Mouse (Mus musculus) layer of hippocampus, adult 8-10 months (tissue): ENCODE measurements at regions not wholly inside any gene's neighbourhood (a gene's known extent, or its start where the extent isn't known, plus 50 kb on each side); places are given as distances from the start of the nearest gene placed in this dataset.

Source experiments
- DNase-seq, 2 experiments: peaks; one replicate each; pipeline ENCODE4 v3.0.0; 2022; ENCODE audit warnings: low spot score in 2 of 2

DNA sequence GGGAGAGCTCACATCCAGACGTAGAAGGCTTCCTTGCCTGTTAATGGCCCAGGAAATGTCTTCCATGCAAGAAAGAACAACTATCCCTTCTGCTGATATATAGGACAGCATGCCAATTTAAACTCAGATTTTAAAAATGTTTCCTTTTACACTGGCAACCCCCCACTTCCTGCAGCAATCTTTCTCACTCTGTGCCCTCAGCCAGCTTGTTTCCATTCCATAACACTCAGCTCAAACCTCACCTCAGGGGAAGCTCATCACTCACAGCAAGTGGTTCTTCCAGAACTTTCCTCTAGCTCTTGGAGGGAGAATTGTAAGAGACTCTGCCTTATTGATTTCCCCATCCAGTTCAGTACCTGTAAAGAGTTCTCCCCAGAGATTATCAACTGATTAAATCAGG is 165.0 kb upstream of the Trib2 start:
- DNase-seq = no peak

DNA sequence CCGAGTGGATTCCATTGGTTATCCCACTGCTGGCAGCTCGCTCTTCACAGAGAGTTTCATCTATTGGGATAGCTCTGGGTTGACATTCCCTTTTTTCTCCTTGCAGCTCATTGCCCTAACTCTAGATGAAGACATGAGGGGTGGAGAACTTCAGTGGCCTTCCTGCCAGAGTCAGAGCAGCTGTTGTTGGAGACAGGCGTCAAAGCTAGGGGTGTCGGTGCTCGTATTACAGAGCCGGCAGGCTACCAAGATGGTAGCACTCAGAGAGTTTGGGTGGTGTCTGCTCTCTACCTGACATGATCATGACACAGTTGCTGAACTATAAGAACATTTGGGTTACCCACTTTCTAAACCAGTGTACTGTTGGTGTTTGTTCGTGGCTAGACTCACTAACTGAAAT is 162.5 kb upstream of the Trib2 start:
- no peak for DNase-seq

DNA sequence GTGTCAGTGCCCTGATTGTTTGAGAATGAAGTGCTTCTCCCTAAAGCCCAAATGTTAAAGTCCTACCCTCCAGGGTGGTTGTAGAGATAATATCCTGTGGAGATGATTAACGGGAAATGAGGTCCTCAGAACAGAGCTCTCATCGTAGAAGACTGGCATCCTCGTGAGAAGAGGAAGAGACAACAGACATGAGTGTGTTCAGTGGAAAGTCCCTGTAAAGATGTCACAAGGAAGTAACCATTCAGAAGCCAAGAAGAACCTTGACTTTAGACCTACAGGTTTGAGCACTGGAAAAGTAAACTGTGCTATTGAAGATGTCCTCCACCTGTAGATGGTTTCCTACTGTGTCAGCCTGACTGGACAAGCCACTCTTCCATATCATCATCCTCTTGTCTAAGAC is 155.1 kb upstream of the Trib2 start:
- no peak for DNase-seq

DNA sequence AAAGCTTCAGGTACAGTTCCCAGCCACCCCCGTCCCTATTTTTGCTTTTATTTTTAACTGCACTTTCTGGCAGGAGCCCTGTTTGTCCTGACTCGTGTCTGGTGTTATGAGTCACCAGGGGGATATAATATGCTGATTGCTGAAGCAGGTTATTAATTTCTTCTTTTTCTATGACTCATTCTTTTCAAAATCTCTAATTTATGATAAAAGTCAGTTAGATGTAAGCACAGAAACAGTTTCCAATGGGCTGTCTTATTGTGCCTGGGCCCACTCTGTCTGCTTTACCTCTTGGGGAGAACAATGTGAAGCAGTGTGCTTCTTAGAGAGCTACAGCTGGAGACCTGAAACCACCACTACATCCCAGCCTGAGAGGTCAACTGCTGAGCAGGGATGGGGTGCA is 153.5 kb upstream of the Trib2 start:
- no peak for DNase-seq

DNA sequence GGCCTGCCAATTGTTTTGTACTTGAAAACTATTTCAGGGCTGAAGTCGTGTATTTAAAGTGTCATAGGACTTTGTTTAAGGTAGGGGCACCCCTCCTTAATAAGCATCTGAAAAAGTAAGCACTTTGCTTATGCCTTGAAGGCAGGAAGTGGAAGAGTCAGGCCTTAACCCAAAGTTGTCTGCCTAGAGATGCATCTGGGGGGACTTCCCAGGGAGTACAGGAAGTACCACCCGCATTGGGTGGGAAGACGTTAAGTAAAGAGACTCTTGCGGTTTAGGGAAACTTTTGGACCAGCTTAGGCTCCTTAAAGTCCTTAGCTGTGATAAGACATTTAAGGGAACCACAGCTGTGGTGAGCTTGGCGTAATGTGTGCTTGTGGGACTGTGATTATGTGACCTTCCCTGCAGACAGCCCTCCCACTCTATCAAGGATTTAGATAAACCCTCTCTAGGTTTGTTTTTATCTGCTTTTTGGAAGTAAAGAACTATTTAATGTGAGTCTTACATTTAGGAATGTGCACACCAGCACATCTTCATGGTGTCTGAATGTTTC is 150.9 kb upstream of the Trib2 start:
- no peak for DNase-seq

DNA sequence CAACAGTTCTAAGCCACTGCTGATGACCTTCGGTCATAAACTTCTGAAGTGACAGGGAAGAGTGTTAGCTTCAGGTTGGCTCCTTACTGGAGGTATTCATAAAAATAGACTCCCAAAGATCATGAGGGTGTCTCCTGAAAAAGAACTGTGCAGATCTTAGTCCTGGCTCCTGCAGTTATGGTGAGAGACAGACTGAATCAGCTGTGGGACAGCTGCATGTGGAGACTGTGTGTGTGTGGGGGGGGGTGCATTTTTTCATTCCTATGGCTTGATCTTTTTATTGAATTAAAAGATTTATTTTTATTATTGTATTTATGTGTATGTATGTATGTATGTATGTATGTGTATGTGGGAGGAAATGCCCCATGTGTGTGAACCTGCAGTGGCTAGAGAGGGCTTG is 149.9 kb upstream of the Trib2 start:
- DNase-seq = no peak

DNA sequence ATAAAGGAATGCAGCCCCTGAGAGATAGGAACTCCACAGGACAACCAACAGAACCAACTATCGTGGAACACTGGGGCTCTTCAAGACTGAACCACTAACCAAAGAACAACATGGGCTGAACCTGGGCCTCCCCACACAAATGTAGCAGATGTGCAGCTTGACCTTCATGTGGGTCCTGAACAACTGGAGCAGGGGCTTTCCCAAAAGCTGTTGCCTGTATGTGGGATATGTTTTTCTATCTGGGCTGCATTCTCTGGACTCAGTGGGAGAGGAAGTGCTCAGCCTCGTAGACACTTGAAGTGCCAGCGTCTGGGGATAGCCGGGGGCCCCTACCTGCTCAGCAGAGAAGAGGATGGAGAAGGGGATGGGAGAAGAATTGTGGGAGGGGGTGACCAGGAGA is 149.2 kb upstream of the Trib2 start:
- DNase-seq = no peak

DNA sequence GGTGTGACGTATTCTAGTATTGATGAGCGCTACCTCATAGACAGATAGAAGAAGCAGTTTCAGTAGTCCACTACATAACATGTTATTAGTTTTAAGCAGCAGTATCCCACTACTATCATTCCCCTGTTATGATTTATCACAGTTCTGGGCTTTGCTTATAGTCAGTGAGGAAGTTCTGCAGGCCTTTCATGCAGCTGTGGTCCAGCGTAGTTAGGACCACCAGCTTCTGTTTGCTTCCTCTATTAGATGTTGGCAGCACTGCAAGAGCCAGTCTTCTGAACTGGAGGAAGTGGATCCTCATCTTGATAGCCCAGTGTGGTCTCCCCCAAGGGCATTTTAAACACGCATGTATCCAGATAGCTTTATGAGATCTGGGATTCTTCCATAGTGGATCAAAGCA is 147.4 kb upstream of the Trib2 start:
- no peak for DNase-seq

DNA sequence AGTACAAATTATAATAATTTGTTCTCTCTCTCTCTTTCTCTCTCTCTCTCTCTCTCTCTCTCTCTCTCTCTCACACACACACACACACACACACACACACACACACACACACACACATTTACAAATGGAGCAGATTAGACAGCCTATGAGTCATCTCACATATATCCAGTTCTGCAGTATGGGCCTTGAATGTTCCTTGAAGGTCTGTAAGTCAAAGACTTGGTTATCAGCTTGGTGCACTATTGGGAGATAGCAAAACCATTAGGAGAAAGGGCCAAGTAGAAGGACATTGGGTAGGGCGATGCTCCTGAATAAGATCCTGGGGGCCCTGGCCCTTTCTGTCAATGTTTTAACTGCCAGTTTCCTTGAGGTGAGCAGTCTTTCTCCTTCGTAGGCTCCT is 145.1 kb upstream of the Trib2 start:
- no peak for DNase-seq

DNA sequence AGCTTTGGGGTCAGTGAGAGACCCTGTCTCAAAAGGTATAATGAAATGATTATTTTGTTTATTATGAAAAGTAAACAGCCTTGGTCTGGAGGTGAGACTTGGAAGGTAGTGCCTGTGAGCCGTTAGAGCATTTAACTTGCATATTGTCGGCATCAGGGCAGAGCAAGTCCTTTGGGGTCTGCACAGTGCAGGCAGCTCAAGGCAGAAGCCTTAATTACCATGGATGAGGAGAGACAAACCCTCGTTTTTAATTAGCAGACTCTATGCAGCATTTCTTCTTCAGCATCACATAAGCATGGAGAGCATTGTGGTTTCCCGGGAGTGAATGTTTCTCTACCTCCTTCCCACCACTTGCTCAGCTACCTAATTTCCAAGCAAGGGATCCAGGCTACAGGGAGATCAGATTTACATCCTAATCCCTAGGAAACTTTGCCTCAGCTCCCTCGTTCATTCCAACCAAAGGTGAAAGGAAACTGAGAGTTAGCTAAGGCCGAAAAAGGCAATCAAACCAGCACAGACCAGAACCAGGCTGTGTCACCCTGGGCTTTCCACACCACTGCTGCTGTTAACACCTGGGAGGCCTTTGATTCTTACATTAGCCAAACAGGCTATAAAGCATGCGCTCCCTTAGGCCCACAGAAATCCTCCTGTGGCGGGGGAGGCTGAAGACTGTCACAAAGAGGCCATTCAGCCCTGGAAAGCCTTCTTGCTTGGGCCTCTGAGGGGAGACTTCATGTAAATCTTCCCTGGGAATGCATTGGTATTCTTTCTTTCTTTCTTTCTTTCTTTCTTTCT is 120.9 kb upstream of the Trib2 start:
- DNase-seq = no peak

DNA sequence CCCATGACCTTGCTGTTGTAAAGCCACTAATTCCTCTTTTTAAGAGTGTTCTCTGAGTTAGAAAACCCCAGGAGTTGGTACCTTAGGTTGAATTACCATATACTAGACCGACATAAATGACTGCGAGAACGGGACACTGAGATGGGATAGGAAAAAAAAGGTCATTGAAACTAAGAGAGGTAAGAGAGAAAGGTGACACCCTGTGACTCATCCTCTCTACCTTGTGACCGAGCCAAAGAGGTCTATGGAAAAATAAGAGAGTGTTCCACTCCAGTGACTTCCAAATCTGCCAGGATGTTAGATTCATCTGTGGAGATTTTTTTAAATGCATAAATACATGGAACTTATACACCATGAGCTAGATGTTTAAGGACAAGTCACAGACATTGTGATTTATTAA is 115.3 kb upstream of the Trib2 start:
- DNase-seq = no peak

DNA sequence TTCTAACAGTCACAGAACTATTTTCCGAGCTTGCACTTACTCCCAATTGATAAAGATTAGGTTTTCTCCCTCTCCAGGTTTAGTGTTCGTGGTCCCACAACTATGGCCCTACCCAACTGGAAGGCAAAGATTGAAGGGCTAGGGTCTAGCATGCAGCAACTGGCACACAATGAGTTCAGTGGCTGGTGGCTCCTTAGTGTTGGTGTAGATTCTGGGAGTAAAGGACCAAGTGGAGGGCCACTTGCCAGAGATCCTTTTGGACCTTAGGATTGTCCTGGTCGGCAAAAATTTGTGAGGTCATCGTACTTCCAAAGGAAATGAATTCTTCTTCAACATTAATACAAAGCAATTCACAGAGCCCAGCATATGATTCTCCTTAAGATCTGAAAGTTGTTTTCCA is 114.8 kb upstream of the Trib2 start:
- DNase-seq = no peak

DNA sequence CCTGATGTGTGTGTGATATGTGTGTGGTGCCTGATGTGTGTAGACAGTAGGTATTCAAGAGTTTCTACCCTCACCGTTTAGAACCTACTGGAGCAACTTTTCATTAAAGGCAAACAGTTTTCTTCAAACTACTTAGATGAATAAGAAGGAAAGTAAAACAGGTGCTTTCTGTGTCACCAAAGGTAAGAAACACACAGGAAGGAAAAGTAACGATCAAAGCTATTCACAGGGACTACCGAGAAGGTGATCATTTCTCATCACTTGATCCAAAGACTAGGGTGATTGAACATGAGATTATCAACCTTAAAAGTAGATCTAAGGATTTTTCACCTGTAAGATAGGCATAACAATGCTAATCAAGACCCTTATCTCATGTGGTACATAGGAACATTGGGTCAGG is 113.4 kb upstream of the Trib2 start:
- DNase-seq = no peak

DNA sequence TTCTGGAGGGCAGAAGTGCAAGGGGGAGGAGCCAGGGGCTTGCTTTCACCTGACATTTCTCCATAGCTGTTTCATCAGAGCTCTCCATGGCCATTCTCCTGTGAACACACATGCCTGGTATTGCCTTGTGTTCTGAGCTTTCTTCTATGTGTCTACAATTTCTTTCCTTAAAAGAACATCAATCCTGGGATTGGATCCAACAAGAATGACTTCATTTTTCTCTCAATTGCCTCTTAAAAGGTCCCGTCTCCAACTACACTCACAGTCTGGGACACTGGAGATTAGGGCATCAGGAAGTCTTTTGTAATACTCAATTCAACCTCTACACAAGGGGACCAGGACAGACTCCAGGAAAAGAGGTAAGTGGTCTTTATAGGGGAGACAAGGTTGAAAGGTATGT is 112.8 kb upstream of the Trib2 start:
- DNase-seq = no peak

DNA sequence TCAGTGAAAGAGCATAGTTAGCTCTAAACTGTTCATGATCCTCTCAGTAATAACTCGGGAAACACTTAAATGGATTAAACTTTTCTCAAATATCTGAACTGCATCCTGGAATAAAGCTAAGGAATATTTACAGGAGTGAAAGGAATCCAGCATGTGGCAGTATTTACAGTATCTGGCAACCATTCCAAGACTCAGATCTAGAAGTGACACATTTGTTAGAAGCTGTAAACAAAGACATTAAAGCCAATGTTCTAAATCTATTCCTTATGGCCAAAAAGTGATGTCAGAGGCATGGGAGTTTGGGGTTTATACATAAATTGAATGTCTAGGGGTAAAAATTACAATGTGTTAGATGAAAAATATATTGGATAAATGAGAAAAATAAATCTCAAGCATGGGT is 101.6 kb upstream of the Trib2 start:
- no peak for DNase-seq

DNA sequence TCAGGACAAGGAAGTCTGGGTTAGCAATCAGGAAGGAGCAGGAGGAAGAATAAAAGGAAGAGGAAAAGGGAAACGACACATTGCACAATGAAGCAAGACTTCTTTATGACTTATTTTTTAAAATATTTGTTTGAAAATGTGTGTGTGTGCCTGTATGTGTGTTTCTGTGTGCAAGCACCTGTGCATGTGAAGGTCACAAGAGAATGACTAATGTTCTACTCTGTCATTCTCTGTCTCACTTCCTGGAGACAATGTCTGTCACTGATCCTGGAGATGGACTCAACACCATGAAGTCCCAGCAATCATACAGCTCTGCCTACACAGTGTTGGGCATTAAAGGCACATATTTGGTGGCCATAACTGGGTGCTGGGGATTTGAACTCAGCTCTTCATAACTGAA is 96.2 kb upstream of the Trib2 start:
- no peak for DNase-seq

DNA sequence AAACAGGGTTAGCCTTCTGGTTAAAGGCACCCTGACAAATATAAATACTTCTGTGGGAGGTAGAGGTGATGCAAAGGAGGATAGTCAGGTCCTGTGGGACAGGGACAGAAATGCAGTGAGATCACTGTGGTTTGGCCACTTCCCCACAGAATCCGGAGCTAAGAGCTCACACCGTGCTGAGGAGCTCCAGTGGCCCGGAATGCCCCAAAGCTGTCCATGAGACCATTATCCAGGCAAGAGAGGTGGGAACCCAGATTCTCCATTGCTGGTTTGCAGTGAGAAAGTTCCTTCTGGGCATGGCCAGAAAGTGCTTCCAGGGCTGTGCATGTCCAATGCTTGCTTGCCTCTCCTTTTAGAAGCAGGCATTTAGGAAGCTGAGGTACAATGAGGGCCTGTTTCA is 95.8 kb upstream of the Trib2 start:
- no peak for DNase-seq

DNA sequence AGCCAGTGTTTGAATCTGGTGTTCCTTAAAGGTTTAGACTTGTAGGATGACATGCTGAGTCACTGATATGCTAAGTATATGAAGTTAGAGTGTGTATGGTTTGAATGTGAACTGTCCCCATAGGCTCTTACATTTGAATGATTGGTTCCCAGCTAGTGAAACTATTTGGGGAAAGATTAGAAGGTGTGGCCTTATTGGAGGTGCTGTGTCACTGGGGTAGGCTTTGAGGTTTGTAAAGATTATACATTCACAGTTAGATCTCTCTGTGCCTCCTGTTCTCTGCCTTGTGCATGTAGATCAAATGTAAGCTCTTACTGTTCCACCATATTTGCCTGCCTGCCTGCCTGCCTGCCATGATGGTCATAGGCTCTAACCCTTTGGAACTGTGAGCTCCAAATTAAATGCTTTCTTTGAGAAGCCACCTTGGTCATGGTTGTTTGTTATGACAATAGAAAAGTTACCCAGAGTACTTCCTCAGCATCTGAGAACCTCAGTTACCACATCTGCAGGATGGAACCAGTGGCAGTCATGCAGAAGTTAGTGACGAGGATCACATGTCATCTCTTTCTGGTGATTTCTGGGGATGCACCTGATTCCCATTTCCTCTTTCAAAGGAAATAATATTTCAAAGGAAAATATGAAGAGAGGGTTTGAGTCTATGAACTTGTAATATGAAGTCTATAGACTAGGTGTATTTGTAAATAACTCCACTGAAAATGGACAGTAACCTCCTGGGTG is 94.7 kb upstream of the Trib2 start:
- DNase-seq = no peak

DNA sequence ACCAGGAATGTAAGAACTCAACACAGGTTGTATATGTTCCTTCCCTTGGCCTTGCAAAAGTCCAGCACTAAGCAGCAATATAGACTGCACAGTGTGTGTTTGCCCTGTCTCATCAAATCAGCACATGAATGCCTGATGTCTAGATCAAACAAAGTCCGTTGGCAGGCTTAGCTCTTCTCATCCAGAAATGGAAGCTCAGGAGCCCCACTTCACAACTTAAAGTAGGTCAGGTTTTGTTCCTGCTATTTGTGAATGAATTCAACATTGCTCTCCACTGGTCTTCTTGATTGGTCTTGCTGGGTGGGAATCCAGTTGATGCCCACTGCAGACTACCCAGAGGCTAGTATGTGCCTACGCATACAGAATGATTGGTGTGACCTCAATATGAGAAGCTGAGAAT is 80.8 kb upstream of the Trib2 start:
- DNase-seq = peak in 1 of 2 experiments; percentile 43

DNA sequence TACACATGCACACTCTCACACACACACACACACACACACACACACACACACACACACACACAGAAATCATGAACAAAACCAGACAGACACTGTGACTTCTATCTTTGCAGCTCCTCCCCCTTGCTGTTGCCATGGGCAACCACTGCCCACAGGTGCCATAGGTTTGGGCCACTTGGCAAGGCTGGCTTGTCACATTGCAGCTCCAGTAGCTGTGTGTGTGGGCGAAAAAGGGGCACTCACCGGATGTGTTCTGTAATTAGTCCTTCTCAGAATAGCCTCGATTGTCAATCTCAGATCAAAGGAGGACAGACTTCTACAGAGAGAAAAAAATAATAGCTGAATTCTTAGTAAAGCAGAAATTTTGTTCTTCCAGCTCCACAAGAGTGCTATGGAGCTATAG is 79.8 kb upstream of the Trib2 start:
- DNase-seq = peak; percentile 8 to 9

DNA sequence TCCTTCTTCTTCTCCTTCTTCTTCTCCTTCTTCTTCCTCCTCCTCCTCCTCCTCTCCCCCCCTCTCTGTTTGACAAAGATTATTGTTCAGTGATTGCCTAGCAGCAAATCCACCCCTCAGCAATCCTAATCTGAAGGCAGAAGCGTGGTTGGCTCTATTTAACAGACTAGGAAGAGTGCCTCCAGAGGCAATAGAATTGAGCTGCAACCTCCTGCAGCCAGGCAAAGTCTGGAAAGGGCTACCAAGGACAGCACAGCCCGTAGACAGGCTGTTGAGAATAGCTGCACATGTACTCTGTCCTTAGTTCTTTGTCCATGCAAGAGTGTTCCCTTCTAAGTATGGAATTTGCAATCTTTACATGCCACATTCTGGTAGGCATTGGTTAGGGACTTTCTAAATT is 78.5 kb upstream of the Trib2 start:
- DNase-seq = no peak

DNA sequence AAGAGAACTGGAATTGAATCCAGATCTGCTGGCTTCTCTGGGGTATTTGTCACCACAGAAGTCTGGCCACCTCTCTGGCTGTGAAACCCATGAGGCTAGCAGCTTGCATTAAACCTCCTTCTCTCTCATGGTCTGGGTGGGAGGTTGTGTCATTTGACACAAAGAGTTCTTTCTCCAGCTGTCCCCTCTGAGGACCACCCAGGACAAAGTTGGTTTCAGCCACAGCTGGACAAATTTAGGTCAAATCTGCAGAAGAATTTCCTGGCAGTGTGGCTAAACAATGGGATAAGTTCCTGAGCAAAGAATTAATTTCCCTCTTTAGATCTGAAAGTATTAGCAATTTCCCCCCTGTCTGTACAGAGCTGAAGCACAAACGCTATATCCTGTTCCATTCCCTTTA is 73.9 kb upstream of the Trib2 start:
- DNase-seq = no peak

DNA sequence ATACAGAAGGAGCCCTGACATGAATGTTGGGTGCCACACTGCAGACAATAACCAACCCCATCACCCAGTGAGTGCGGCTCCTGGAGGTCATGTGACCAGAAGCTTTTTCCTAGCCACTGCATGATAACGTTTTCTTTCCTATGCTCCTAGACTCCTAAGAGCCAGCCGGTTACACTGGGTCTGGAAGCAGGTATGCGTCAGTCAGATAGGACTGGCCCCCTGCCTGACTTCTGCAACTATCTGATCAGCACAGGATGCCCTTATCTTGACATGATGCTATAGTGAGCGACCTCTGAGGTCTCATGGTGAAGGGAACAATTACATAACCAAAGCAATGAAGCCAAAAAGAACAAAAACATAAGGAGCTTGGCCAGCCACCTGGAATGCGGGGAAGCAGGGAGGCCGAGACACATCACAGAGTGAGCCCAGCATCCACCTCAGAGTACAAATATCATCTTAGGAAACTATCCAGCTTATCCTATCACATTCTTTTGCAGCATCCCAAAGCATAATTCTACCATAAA is 63.2 kb upstream of the Trib2 start:
- no peak for DNase-seq
